Mouse (Mus musculus): ENCODE measurements at regions not wholly inside any gene's neighbourhood (a gene's known extent, or its start where the extent isn't known, plus 50 kb on each side); places are given as distances from the start of the nearest gene placed in this dataset.

- TF ChIP-seq MAFK (IDR thresholded peaks at IDR 0.05; ENCODE audit: insufficient read depth, low read depth, low read length) (no peak), HCFC1 (IDR thresholded peaks at IDR 0.05; ENCODE audit: borderline replicate concordance, insufficient read depth, low read length) (no peak), CHD2 (IDR thresholded peaks at IDR 0.05; ENCODE audit: low read depth, low read length) (no peak), ZC3H11A (IDR thresholded peaks at IDR 0.05; ENCODE audit: borderline replicate concordance, low read depth, low read length) (no peak)
These were observed 187.2 kb downstream of the Gm6685 start for GRCm38 (mm10) chr11:28152456-28152855.
